Mouse (Mus musculus): Measurements from ENCODE around the gene Papss1.

The Papss1 gene

DNA sequence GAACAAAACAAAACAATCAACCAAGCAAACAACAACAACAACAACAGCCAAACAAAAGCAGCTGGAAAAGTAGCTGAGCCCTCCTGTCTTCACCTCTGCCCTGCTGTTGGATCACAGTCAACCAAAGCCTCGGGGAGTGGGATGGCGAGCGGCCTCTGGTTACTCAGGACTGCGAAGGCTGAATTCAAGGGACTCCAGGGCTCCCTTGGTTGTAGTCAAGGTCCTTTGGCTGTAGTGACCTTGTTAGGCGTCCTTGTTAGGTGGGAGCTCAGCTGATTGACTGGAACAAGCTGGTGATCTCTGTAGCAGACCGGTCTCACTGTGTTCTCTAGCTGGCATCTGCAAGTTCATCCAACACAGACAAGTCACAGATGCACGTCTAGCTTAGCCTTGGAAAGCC is 16.5 kb downstream of the Papss1 start:
- no peak for DNase-seq (ENCODE audit: low read depth in 1 of 2, low spot score in 2 of 2)

DNA sequence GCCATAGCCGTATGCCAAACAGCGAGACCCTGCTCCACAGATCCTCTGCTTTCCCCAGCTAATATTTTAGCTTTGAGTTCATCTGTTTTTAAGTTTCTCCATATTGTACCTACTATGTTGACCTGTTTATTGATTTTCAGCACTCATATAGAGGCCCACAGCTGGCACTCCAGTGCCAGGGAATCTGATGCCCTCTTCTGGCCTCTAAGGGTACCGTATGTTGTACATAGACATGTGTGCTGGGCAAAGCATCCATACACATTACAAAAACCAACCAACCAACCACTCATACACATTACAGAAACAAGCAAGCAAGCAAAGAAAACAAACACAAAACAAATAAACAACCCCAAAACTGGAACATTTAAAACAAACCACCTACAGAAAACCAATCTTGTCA is 22.2 kb downstream of the Papss1 start:
- no peak for DNase-seq (ENCODE audit: low read depth in 1 of 2, low spot score in 2 of 2)

DNA sequence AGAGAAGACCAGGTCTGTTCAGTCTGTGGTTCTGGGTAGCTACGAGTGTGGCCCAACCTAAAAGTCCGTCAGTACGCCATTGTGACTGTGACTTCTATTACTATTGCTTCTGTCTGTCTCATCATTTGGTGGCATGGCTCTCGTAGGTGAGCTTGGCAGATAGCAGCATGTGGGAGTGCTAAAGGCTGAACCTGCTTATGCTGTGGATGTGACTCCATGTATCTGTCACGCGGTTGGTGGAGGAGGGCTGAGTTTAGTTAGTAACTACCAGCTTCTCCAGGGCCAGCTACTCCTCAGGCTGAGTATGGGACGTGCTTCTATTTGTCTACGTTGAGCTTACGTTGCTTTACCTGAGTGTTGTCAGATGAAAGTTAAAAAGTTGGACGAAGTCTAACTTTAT is 23.4 kb downstream of the Papss1 start:
- DNase-seq (ENCODE audit: low read depth in 1 of 2, low spot score in 2 of 2) = no peak

- no peak for DNase-seq (ENCODE audit: low read depth in 1 of 2, low spot score in 2 of 2)
Observed at GRCm38 (mm10) chr3:131593143-131593798, 28.7 kb downstream of the Papss1 start.

DNA sequence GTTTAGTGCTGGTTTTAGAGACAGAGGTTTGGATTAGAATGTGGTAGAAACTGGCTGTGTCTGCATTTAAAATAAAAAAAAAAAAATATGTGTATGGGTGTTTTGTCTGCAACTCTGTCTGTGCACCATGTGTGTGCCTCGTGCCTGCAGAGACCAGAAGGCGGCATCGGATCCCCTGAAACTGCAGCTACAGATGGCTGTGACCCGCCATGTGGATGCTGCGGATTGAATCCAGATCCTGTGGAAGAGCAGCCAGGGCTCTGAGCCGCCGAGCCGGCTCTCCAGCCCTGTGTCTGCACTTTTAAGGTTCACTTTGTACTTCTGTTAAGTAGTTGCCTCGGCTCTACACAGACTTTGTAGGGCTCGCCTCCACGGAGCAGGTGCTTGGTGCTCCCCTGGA is 29.8 kb downstream of the Papss1 start:
- no peak for DNase-seq (ENCODE audit: low read depth in 1 of 2, low spot score in 2 of 2)

DNA sequence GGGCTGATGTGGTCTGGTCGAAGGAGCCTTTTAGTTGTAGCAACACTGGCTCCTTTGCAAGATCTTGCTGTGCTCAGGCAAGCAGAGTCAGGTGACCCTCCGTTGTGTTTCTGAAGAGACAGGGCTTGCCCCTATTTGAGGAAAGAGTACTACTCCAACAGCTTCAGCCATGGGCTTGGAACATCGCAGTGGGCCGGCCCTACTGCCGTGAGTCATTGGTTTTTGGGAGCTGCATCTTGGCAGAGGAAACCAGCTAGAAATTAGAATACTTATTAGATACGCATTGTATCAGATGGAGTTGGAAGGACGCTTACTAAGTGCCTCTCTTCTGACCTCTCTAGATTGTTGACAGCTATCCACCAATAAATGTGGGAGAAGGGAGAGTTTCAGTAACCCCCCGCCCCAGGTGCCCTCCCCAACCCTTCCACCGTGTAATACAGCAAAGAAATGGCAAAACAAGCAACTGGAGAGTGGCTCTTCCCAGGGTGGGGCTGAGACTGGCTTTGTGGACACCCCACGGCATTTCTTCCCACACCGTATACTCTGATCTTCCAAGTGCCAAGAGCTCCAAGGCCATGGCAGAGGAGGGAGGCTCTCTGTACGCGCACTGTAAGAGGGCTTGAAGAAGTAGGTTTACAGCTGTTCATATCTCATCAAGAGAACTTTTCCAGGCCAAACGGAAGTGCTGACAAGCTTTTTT is 31.1 kb downstream of the Papss1 start:
- no peak for DNase-seq (ENCODE audit: low read depth in 1 of 2, low spot score in 2 of 2)

- no peak for DNase-seq (ENCODE audit: low read depth in 1 of 2, low spot score in 2 of 2)
Observed at GRCm38 (mm10) chr3:131600726-131601125, 36.2 kb downstream of the Papss1 start.

DNA sequence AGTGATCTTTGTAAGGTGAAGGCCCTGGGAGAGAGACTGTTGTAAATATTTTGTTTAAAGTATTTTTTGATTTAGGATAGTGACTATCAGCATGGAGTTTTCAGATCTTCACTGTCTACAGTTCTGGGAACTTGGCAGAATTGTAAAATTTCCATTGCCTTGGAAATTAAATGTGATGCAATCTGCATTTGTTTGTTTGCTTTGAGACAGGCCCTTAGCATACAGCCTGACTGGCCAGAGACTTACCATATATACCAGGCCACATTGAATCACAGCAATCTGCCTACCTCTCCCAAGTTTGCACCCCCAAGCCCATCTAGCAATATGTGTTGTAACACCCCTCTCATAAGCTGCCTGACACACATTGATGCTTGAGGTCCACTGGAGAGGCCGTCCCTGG is 36.8 kb downstream of the Papss1 start:
- no peak for DNase-seq (ENCODE audit: low read depth in 1 of 2, low spot score in 2 of 2)

GRCm38 (mm10) chr3:131602995-131603414 is 38.4 kb downstream of the Papss1 start:
- DNase-seq (ENCODE audit: low read depth in 1 of 2, low spot score in 2 of 2) = no peak

GRCm38 (mm10) chr3:131608112-131608511 is 43.5 kb downstream of the Papss1 start:
- DNase-seq (ENCODE audit: low read depth in 1 of 2, low spot score in 2 of 2) = no peak

DNA sequence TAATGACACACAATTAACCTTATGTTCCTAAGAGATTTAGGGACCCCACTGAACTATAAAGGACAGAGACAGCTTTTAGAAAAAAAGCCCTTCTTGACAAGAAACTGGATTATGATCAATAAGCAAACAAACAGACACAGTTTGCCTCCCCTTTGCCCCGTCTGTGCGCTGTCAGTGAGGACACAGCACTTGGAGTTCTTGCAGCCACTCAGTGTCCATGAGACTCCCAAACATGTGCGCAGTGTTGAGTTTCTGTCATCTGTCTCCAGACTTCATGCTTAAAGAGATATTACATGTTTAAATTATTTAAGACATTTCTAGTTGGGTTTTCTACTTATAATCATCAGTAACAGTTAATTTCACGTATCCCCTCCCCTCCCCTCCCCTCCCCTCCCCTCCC is 45.1 kb downstream of the Papss1 start:
- no peak for DNase-seq (ENCODE audit: low read depth in 1 of 2, low spot score in 2 of 2)

- no peak for DNase-seq (ENCODE audit: low read depth in 1 of 2, low spot score in 2 of 2)
Observed at GRCm38 (mm10) chr3:131610595-131610994, 46.0 kb downstream of the Papss1 start.

- DNase-seq (ENCODE audit: low read depth in 1 of 2, low spot score in 2 of 2) = no peak
Observed at GRCm38 (mm10) chr3:131612847-131613246, 48.3 kb downstream of the Papss1 start.

DNA sequence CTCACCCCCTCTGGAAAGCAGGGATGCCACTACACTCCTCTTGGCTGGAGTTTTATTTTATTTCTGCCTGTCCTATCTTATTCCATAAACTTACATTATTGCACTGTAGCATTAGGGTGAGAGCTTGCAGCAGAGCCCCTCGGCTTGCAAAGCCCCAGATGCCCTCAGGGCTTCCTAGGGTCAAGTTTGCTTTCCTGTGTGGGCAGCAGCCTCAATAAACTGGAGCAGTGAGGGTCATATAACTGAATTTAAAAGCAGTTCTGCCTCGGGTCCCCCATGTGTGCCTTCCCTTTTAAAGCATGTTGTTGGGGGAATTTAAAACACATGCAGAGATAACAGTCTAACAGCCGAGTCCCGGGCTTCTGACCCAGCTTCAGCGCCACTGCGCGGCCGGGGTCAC is 49.5 kb downstream of the Papss1 start:
- DNase-seq (ENCODE audit: low read depth in 1 of 2, low spot score in 2 of 2) = no peak

GRCm38 (mm10) chr3:131618580-131619338 is 54.2 kb downstream of the Papss1 start:
- DNase-seq (ENCODE audit: low read depth in 1 of 2, low spot score in 2 of 2) = no peak

GRCm38 (mm10) chr3:131623208-131623607 is 58.6 kb downstream of the Papss1 start:
- DNase-seq (ENCODE audit: low read depth in 1 of 2, low spot score in 2 of 2) = no peak

- no peak for DNase-seq (ENCODE audit: low read depth in 1 of 2, low spot score in 2 of 2)
Observed at GRCm38 (mm10) chr3:131624063-131624462, 59.5 kb downstream of the Papss1 start.

DNA sequence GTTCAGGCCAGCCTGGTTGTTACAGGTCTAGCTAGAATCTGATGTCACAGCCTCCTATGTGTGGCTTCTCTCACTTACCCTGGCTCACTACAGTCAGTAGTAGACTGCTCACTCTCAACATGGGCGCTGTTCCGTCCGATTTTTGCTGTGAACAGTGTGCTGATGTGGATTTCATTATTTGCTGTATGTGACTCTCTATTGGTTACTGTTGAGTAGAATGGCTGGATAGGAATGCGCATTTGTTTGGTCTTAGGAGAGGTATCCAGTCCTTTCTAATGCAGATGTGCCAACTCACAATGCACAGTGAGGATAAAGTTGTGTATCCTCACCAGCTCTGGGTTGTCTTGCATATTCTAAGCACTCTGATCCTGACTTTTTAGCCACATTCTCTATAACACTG is 62.9 kb downstream of the Papss1 start:
- no peak for DNase-seq (ENCODE audit: low read depth in 1 of 2, low spot score in 2 of 2)

- no peak for DNase-seq (ENCODE audit: low read depth in 1 of 2, low spot score in 2 of 2)
Observed at GRCm38 (mm10) chr3:131628265-131628664, 63.7 kb downstream of the Papss1 start.

DNA sequence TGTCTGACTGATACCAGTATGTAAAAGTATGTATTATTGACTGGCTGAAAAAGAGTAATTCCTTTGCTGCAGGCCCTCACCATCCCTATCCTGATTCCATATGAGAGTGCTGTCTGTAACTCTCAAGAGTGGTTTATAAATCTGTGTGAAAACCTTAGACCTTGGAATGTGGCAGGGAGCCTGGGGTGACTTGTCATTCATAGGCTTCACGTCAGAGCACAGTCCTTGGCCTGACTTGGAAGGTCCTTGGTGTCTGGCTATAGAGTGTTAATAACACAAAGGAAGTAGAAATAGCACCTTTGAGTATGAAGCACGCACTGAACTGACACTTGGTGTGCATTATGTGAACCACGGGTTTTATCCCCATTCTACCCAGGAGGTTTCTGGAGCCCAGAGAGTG is 64.4 kb downstream of the Papss1 start:
- DNase-seq (ENCODE audit: low read depth in 1 of 2, low spot score in 2 of 2) = no peak

DNA sequence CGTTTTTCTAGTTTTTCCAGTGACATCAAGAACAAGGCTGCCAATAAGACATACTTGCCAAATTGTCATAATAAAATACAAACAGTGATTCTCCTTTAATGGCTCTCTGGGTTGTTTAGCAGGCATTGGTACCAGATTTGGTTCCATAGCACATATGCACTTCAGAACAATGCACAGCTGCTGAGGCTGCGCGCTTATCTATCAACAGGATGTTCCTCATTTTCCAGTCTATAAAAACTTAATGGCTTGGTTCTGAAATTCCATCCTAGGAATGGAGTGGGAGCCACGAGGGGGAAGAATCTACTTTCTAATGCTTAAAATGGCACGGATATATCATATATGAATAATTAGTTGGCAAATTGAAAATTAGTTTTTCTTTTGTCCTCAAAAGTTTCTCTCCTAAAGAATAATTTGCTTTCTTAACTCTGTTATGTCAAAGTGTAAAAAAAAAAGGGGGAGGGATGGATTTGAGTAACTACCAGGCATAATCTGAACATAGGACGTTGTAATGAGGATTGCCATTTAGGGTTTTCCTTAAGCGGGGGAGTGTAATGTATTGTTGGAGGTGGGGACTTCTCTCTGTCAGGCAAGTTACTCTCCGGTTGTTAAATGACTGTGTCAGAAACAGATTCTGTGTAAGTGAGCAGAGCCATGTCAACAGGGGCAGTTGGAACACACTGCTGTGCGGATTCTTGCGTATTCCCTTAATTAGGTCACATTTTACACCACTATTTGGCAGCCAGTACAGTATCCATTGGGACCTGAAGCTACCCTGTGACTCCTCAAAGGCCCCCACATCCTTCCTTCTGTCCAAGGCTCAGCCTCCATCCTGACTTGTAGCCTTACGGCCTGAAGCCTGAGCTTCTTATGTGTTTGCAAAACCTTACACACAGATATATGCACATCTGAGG is 66.1 kb downstream of the Papss1 start:
- no peak for DNase-seq (ENCODE audit: low read depth in 1 of 2, low spot score in 2 of 2)
